Mouse (Mus musculus) megakaryocyte, adult 5-6 weeks (primary cell): ENCODE results near the gene Tbxa2r. TPM values are rescaled to one million over a fixed set of nuclear protein-coding genes. Genes with fewer than 3 reads are reported as not detected.

Source experiments
- ATAC-seq: 2 replicates; pipeline ENCODE4 v1.8.0; 2016; ENCODE audit warnings: mild to moderate bottlenecking, inconsistent platforms; ENCODE audit not compliant: poor library complexity, severe bottlenecking
- total RNA-seq, 2 experiments: library from RNA; stranded (forward) in 1 of 2; stranded (reverse) in 1 of 2; fragments of 153-499, 151-499 nt in 1 of 2; fragments of 221-1000, 200-1000 nt in 1 of 2; gene quantifications; 2 replicates each; pipeline versions ENCODE4 v1.2.3 to v1.2.4; 2015 to 2017

Gene Tbxa2r
- total RNA-seq, 2 experiments from 2014 or later, result 0.07 to 0.85 TPM

GRCm38 (mm10) chr10:81299585-81300351, 28.8 kb upstream of the Tbxa2r start:
- ATAC-seq, result no peak

- ATAC-seq, result no peak
These were observed 28.1 kb upstream of the Tbxa2r start for GRCm38 (mm10) chr10:81300352-81300907.

DNA sequence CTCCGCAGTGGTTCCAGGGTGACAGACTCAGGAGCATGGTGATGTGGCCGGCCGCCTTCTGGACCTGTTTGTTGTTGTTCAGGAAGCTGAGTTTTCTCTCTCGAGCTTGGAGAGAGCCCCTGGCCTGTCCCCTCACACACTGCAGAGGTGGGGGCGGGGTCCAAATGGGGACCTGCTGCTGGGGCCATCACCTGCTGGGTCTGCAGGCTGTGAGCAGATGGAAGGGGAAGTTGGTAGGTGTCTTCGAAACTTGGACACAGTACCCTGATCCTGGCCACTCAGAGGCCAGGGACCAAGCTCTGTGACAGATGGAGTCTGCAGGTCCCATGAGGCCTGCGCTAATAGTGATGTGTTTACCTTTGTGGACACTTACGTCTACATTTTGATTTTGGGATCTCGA, 27.2 kb upstream of the Tbxa2r start:
- ATAC-seq, result no peak

- no peak for ATAC-seq
These were observed 26.2 kb upstream of the Tbxa2r start for GRCm38 (mm10) chr10:81302288-81302687.

GRCm38 (mm10) chr10:81302781-81303218, 25.7 kb upstream of the Tbxa2r start:
- no peak for ATAC-seq

DNA sequence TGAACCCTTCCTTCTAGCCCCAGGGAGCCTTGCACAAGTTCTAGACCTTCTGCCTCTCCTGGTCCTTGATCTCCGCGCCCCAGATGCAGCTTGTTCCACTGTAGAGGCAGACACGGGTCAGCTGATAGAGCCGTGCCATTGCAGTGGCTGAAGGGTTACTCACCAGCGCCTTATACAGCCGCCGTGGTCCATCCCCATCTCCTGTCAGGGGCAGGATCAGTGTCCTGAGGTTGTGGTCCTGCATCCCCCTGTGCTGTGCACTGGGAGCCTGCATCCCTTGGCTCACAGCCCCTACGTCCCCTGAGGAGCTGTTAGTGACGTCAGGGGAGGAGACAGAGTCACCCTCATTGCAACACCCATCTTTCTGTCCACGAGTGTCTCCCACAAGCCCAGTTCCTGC, 25.3 kb upstream of the Tbxa2r start:
- ATAC-seq, result peak; percentile 50

DNA sequence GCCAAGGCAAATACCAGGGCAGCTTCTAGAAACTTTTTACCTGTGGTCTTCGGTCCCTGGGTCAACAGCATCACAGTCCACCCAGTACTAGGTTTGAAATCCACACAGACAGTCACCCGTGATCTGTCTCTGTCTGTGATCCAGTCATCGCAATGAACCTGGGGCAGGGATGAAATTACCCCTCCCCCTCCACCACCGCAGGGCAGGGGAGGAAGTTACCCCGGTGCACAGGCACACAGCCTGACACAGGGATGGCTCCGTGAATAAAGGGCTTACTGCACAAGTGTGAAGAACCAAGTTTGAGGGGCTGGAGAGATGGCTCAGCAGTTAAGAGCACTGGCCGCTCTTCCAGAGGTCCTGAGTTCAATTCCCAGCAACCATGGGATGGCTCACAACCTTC, 24.8 kb upstream of the Tbxa2r start:
- ATAC-seq, result peak; percentile 54

- peak; percentile 71 for ATAC-seq
These were observed 23.8 kb upstream of the Tbxa2r start for GRCm38 (mm10) chr10:81304597-81305238.

- ATAC-seq, result no peak
These were observed 22.9 kb upstream of the Tbxa2r start for GRCm38 (mm10) chr10:81305663-81306062.

DNA sequence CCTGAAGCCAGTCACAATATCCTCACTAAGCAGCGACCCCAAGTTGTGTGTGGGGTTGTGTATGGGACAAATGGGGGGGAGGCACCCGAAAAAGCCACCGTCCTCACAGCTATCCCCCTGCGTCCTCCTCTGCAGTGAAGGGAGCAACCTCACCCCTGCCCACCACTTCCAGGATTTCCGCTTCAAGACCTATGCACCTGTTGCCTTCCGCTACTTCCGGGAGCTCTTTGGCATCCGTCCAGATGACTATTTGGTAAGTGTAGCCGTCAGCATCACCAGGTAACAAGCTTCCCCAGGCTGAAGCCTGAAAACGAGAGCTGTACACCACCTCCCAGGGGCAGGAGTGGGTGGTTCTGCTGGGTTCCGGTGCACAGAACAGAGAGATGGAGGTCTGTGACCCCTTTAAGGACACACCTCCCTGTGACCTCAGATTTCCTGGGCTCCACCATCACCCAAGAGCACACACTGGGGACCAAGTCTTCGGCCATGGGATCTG, 22.3 kb upstream of the Tbxa2r start:
- ATAC-seq, result no peak

GRCm38 (mm10) chr10:81306837-81307682, 21.5 kb upstream of the Tbxa2r start:
- no peak for ATAC-seq

- ATAC-seq, result no peak
These were observed 19.0 kb upstream of the Tbxa2r start for GRCm38 (mm10) chr10:81309571-81309970.

GRCm38 (mm10) chr10:81313581-81313980, 14.9 kb upstream of the Tbxa2r start:
- no peak for ATAC-seq

DNA sequence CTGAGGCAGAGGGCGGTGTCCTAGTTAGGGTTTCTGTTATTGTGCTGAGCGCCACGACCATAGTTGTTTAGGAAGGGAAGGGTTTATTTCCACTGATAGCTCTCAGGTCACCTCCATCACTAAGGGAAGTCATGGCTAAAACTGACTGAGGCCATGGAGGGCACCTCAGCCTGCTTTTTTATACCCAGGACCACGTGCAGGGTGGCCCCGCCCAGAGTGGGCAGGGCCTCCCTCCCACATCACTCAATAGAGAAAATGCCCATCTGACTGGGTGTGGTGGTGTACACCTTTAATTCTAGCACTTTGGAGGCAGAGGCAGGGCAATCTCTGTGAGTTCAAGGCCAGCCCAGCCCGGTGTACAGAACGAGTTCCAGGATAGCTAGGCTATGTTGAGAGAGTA, 14.3 kb upstream of the Tbxa2r start:
- ATAC-seq, result no peak

GRCm38 (mm10) chr10:81315587-81315986, 12.9 kb upstream of the Tbxa2r start:
- no peak for ATAC-seq

DNA sequence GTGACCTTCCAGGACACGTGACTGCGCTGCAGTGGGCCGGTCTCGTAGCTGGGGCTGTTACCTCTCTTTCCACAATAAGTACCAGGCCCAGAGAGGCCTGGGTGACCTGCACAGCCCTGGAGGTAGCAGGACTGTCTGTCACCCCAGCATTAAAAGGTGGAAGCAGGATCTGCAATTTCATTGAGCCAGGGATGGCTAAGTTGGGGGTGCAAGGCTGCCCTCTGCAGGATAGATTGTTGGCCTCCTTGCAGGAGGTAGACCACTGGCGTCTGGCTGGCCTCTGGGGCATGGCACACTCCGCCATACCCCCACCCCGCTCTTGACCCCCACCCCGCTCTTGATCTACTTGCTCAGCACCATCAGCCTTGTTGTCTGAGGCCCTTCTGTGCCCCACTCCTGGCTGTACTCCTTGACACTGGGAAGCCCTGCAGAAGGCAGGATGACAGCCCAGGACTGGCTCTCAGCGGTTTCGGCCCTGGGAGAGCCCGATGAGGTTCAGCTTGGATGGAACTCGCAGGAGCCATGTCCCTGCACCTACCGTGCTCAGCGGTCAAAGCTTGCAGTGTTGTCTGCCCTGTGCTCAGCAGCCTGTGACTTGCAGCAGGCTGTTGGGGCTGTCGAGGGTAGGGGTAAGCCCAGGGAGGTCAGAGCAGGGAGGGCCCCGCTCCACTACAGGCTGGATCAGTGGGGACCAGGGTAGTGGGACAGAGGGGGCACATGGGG, 12.0 kb upstream of the Tbxa2r start:
- ATAC-seq, result no peak

- no peak for ATAC-seq
These were observed 11.3 kb upstream of the Tbxa2r start for GRCm38 (mm10) chr10:81317273-81317672.

GRCm38 (mm10) chr10:81318589-81319329, 9.8 kb upstream of the Tbxa2r start:
- no peak for ATAC-seq

DNA sequence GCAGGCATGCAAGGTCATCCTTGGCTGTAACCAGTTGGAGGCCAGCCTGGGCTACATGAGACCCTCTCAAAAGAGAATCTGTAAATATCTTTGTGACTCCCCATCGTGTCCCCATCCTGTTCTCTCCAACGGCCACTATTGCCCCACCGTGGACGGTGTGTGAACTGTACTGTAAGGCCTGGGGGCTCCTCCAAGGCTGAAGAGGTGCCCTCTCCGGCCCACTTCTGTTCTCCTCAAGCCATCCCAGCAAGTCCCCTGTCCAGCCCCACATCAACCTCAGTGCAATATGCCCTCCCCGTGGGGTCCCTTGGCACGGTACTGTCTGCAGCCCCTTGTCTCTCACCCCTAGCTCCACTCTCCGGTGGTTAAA, 9.2 kb upstream of the Tbxa2r start:
- ATAC-seq, result no peak
